Mouse (Mus musculus) midbrain, embryonic 16.5 days (tissue): ENCODE data around the gene Capn3. TPM values are rescaled to one million over a fixed set of nuclear protein-coding genes. Genes with fewer than 3 reads are reported as not detected.

Experiments used
- ATAC-seq: fragments of 200-750 bp; cut with Nextera tagmentation; 2 replicates; pipeline ENCODE4 v1.8.0; 2017; ENCODE audit warnings: moderate TSS enrichment
- H3K27ac ChIP-seq: fragments of 300-500 bp; sonication (generic); 2 replicates; pipeline ENCODE4 v1.5.1; 2014; ENCODE audit warnings: mild to moderate bottlenecking, low read length, mixed read lengths
- H3K27me3 ChIP-seq: fragments of 300-500 bp; sonication (generic); 2 replicates; pipeline ENCODE4 v1.6.1; 2014; ENCODE audit warnings: low read depth, low read length, mixed read lengths; ENCODE audit not compliant: control insufficient read depth, insufficient read depth
- H3K36me3 ChIP-seq: fragments of 300-500 bp; sonication (generic); 2 replicates; pipeline ENCODE4 v1.6.1; 2014; ENCODE audit warnings: mild to moderate bottlenecking, low read length, moderate library complexity, mixed read lengths; ENCODE audit not compliant: control insufficient read depth, insufficient read depth
- H3K4me1 ChIP-seq: fragments of 300-500 bp; sonication (generic); 2 replicates; pipeline ENCODE4 v1.6.1; 2014; ENCODE audit warnings: mild to moderate bottlenecking, low read length, mixed read lengths; ENCODE audit not compliant: control insufficient read depth, insufficient read depth
- H3K4me2 ChIP-seq: fragments of 300-500 bp; sonication (generic); 2 replicates; pipeline ENCODE4 v1.6.1; 2014; ENCODE audit warnings: mild to moderate bottlenecking, low read length, mixed read lengths
- H3K4me3 ChIP-seq: fragments of 300-500 bp; sonication (generic); 2 replicates; pipeline ENCODE4 v1.5.1; 2014; ENCODE audit warnings: low read depth, mild to moderate bottlenecking, low read length, moderate library complexity, mixed read lengths
- H3K9ac ChIP-seq: fragments of 300-500 bp; sonication (generic); 2 replicates; pipeline ENCODE4 v1.6.1; 2014; ENCODE audit warnings: low read depth, low read length, mixed read lengths
- H3K9me3 ChIP-seq: fragments of 300-500 bp; sonication (generic); replicated peaks from 2 replicates; pipeline ENCODE4 v1.6.1; 2014; ENCODE audit warnings: mild to moderate bottlenecking, low read length, mixed read lengths; ENCODE audit not compliant: control insufficient read depth, poor library complexity, severe bottlenecking
- WGBS: fragments of 180-500 bp; shearing (Covaris S2); extraction: QIAGEN DNeasy Blood & Tissue Kit; methylation state at CpG from one replicate; pipeline ENCODE4 v1.1.7; 2014; 5-methylcytosine and 5-hydroxymethylcytosine counted together
- polyA plus RNA-seq: library from polyadenylated mRNA; unstranded; fragments of >200 nt; fragmentation: Nextera tagmentation; extraction: Ambion mirVana; gene quantifications from 2 replicates; pipeline ENCODE4 v1.2.1, GENCODE M21; 2015

Gene Capn3
- polyA plus RNA-seq, 1 experiment from 2014 or later = 0.53 TPM

DNA sequence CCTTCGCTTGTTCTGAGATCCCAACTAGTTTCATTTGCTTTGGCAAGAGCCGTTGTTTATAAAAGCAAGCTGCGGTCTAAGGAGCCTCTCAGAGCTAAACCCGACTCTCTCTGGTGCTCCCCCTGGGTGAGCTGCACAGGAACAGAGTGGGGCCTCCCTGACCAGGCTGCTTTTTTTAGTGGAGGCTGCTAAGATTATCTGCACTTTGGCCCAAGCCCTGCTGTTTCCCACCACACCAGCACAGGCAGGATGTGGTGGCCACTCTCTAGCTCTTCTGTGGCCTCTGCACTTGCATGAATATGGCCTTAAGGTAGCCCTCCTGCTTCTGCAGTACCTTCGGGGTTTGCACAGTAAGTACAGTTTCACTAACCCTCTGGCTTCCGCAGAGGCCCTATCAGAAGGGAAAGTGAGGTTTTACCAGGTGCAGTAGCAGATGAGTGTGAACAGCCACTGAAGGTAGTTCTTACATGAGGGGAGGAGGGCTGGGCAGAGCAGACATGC, 44.2 kb downstream of the Capn3 start:
- Histone ChIP-seq H3K4me3 (no peak overlapping the region), H3K27ac (no peak overlapping the region), H3K9ac (no peak overlapping the region), H3K27me3 (no peaks in the 10 kb centered on the region), H3K36me3 (no peaks in the 10 kb centered on the region; the same call in 1 of the 2 replicates), H3K4me2 (no peak overlapping the region), H3K9me3 (no peaks in the 10 kb centered on the region), H3K4me1 (no peaks in the 10 kb centered on the region)
- WGBS = 73% methylated on average over 6 of the region's 6 CpGs
- ATAC-seq = no peak

DNA sequence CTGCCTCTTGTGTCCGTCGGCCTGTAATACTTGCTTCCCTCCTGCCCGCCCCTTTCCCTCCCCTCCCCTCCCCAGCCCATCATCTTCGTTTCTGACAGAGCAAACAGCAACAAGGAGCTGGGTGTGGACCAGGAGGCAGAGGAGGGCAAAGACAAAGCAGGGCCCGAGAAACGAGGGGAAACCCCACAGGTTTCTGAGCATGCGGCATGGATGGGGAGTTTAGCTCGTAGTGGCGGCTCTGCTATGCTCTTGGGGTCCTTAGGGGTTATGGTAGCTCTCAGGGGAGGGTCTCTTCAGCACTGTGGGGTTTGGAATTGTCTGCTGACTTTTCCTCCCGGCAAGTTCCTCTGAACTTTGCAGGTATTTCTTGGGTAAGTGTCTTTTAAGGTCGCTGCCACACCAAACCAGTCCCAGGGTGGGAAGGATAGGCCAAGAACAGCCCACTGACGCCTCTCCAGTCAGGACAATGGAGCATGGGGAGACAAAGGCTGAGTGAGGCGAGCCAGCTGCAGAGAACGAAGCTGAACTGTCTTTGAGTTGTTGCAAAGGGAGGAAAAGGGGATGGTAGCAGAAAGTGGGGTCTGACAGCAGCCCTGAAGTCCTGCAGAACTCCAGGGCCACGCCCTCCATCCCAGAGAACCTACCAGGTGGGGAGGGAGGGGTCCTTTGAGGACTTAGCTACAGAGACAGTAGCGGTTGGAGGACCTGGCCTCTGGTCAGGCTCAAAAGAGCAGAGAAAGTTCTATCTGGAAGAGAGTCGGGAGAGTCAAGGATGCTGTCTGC, 45.5 kb downstream of the Capn3 start:
- 36% methylated on average over 17 of the region's 17 CpGs for WGBS
- Histone ChIP-seq H3K36me3 (peaks cover 8% of the 10 kb centered on the region; the same call in 1 of the 2 replicates), H3K4me2 (no peak overlapping the region), H3K9ac (no peak overlapping the region), H3K27ac (no peak overlapping the region), H3K4me1 (no peaks in the 10 kb centered on the region), H3K9me3 (no peaks in the 10 kb centered on the region), H3K27me3 (no peaks in the 10 kb centered on the region), H3K4me3 (no peak overlapping the region)
- ATAC-seq = no peak

- Histone ChIP-seq H3K4me1 (no peaks in the 10 kb centered on the region), H3K9ac (no peak overlapping the region), H3K4me2 (no peak overlapping the region), H3K27me3 (no peaks in the 10 kb centered on the region), H3K4me3 (no peak overlapping the region), H3K9me3 (no peaks in the 10 kb centered on the region), H3K27ac (no peak overlapping the region), H3K36me3 (peaks cover 11% of the 10 kb centered on the region; the same call in 1 of the 2 replicates)
- 71% methylated on average over 13 of the region's 13 CpGs for WGBS
- no peak for ATAC-seq
Measured at GRCm38 (mm10) chr2:120501931-120502604, 46.2 kb downstream of the Capn3 start.

GRCm38 (mm10) chr2:120502605-120502990, 46.8 kb downstream of the Capn3 start:
- no peak for ATAC-seq
- WGBS = 77% methylated on average over 3 of the region's 3 CpGs
- Histone ChIP-seq H3K27ac (no peak overlapping the region), H3K9ac (no peak overlapping the region), H3K4me2 (no peak overlapping the region), H3K4me3 (no peak overlapping the region), H3K36me3 (peaks cover 11% of the 10 kb centered on the region; the same call in 1 of the 2 replicates), H3K9me3 (no peaks in the 10 kb centered on the region), H3K4me1 (no peaks in the 10 kb centered on the region), H3K27me3 (no peaks in the 10 kb centered on the region)

DNA sequence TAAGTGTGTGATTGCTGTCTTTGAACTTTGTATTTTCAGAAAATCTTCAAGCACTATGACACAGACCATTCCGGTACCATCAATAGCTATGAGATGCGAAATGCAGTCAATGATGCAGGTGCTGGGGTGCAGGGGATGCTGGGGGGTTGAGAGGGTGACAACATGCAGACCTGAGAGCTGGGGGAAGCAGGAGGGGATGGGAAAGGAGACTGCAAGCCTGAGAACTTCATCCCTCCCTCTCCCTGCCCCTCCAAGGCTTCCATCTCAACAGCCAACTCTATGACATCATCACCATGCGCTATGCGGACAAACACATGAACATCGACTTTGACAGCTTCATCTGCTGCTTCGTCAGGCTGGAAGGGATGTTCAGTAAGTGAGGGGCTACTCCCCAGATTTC, 47.3 kb downstream of the Capn3 start:
- H3K36me3 ChIP-seq = peaks cover 13% of the 10 kb centered on the region; the same call in 1 of the 2 replicates
- ATAC-seq = no peak
- 91% methylated on average over 6 of the region's 6 CpGs for WGBS
- H3K4me1 ChIP-seq = no peaks in the 10 kb centered on the region
- H3K4me3 ChIP-seq = no peak overlapping the region
- no peak overlapping the region for H3K4me2 ChIP-seq
- H3K27me3 ChIP-seq = no peaks in the 10 kb centered on the region
- H3K9ac ChIP-seq = no peak overlapping the region
- H3K9me3 ChIP-seq = no peaks in the 10 kb centered on the region
- H3K27ac ChIP-seq = no peak overlapping the region

GRCm38 (mm10) chr2:120503992-120504391, 48.2 kb downstream of the Capn3 start:
- H3K4me3 ChIP-seq = no peak overlapping the region
- WGBS = 79% methylated on average over 5 of the region's 5 CpGs
- ATAC-seq = no peak
- peaks cover 14% of the 10 kb centered on the region for H3K36me3 ChIP-seq
- no peaks in the 10 kb centered on the region for H3K4me1 ChIP-seq
- no peak overlapping the region for H3K27ac ChIP-seq
- no peaks in the 10 kb centered on the region for H3K27me3 ChIP-seq
- H3K9ac ChIP-seq = no peak overlapping the region
- H3K9me3 ChIP-seq = no peaks in the 10 kb centered on the region
- H3K4me2 ChIP-seq = no peak overlapping the region

DNA sequence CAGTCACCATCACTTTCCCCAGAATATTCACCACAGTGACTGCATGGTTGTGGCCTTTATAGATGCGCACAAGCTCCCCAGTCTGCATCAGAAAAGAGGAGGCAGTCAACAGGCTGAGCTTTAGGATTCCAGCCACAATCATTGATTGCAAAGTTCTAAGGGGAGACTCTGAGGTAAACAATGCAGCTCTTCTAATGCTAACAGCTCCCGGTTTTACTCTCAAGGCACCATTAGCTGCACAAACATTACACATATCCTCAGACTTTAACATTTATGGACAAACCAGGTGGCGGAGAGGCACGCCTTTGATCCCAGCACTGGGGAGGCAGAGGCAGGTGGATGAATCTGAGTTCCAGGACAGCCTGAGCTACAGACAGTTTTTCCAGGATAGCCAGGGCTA, 58.4 kb downstream of the Capn3 start:
- Histone ChIP-seq H3K27me3 (no peaks in the 10 kb centered on the region), H3K36me3 (peaks cover 56% of the 10 kb centered on the region), H3K27ac (no peak overlapping the region), H3K9ac (no peak overlapping the region), H3K4me3 (no peak overlapping the region), H3K9me3 (no peaks in the 10 kb centered on the region), H3K4me2 (no peak overlapping the region), H3K4me1 (no peaks in the 10 kb centered on the region)
- no peak for ATAC-seq
- WGBS = 95% methylated on average over 4 of the region's 4 CpGs

GRCm38 (mm10) chr2:120518547-120519210, 62.9 kb downstream of the Capn3 start:
- Histone ChIP-seq H3K9ac (no peak overlapping the region), H3K27ac (no peak overlapping the region), H3K4me1 (no peaks in the 10 kb centered on the region), H3K4me2 (no peak overlapping the region), H3K4me3 (no peak overlapping the region), H3K9me3 (no peaks in the 10 kb centered on the region), H3K27me3 (no peaks in the 10 kb centered on the region), H3K36me3 (peaks cover 54% of the 10 kb centered on the region)
- ATAC-seq = no peak
- whole genome bisulfite sequencing = 93% methylated on average over 5 of the region's 5 CpGs

DNA sequence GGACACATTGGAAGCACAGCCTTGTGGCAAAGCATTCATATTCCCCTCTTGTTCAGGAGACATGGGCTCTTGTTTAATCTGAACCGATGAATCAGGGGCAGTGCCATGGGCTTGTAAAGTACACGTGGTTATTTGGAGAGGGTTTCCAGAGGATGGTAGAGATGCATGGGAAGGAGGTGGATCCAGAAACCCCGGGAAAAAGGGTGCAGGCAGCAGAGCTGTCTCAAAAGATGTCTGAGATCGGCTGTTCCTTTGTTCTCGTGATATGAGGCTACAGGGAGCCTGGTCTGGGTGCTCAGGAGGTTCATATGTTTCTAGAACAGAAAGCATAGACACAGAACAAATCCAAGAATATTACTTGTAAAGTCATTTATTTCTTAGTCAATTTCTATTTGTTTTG, 71.0 kb downstream of the Capn3 start:
- H3K4me1 ChIP-seq = no peaks in the 10 kb centered on the region
- peaks cover 38% of the 10 kb centered on the region for H3K36me3 ChIP-seq
- 89% methylated on average over 5 of the region's 5 CpGs for WGBS
- H3K27ac ChIP-seq = no peak overlapping the region
- H3K9me3 ChIP-seq = no peaks in the 10 kb centered on the region
- no peak for ATAC-seq
- no peaks in the 10 kb centered on the region for H3K27me3 ChIP-seq
- H3K4me3 ChIP-seq = no peak overlapping the region
- no peak overlapping the region for H3K4me2 ChIP-seq
- H3K9ac ChIP-seq = no peak overlapping the region
